Mouse (Mus musculus) thymus, adult 18-20 months (tissue): ENCODE results near the gene Cpped1.

Experiments
- DNase-seq, 2 experiments: peaks; one replicate each; pipeline ENCODE4 v3.0.0; 2022; ENCODE audit warnings: mixed read lengths in 2 of 2

Gene Cpped1

GRCm38 (mm10) chr16:11909035-11909591 lies at the start of gene Cpped1:
TSS of gene Cpped1 (minus strand) at chr16:11909445.
- peak; percentile 76 to 79 for DNase-seq

- no peak for DNase-seq
These were observed 31.2 kb upstream of the Cpped1 start for GRCm38 (mm10) chr16:11940477-11940876.

- no peak for DNase-seq
These were observed 1.6 kb upstream of the Cpped1 start for GRCm38 (mm10) chr16:11910801-11911200.

- DNase-seq, result no peak
These were observed 572 bp upstream of the Cpped1 start for GRCm38 (mm10) chr16:11909817-11910216.

GRCm38 (mm10) chr16:11908461-11909014 lies 707 bp downstream of the Cpped1 start:
- no peak for DNase-seq

- DNase-seq, result no peak
These were observed 1.4 kb downstream of the Cpped1 start for GRCm38 (mm10) chr16:11907816-11908215.

GRCm38 (mm10) chr16:11906906-11907305 lies 2.3 kb downstream of the Cpped1 start:
- DNase-seq, result no peak

- no peak for DNase-seq
These were observed 4.0 kb downstream of the Cpped1 start for GRCm38 (mm10) chr16:11905216-11905615.

- no peak for DNase-seq
These were observed 7.2 kb downstream of the Cpped1 start for GRCm38 (mm10) chr16:11902007-11902406.

GRCm38 (mm10) chr16:11900341-11900740 lies 8.9 kb downstream of the Cpped1 start:
- no peak for DNase-seq

- no peak for DNase-seq
These were observed 12.8 kb downstream of the Cpped1 start for GRCm38 (mm10) chr16:11896411-11896810.

- no peak for DNase-seq
These were observed 14.4 kb downstream of the Cpped1 start for GRCm38 (mm10) chr16:11894877-11895276.

- DNase-seq, result no peak
These were observed 19.1 kb downstream of the Cpped1 start for GRCm38 (mm10) chr16:11890186-11890585.

GRCm38 (mm10) chr16:11889741-11890140 lies 19.5 kb downstream of the Cpped1 start:
- DNase-seq, result no peak

- DNase-seq, result no peak
These were observed 27.4 kb downstream of the Cpped1 start for GRCm38 (mm10) chr16:11881795-11882194.

GRCm38 (mm10) chr16:11880461-11880860 lies 28.8 kb downstream of the Cpped1 start:
- no peak for DNase-seq

- no peak for DNase-seq
These were observed 30.0 kb downstream of the Cpped1 start for GRCm38 (mm10) chr16:11879196-11879595.

GRCm38 (mm10) chr16:11875227-11875626 lies 34.0 kb downstream of the Cpped1 start:
- DNase-seq, result no peak

- no peak for DNase-seq
These were observed 36.0 kb downstream of the Cpped1 start for GRCm38 (mm10) chr16:11873292-11873691.

GRCm38 (mm10) chr16:11868486-11868885 lies 40.8 kb downstream of the Cpped1 start:
- no peak for DNase-seq

- DNase-seq, result no peak
These were observed 56.3 kb downstream of the Cpped1 start for GRCm38 (mm10) chr16:11852716-11853605.

- no peak for DNase-seq
These were observed 60.1 kb downstream of the Cpped1 start for GRCm38 (mm10) chr16:11848990-11849658.

- DNase-seq, result no peak
These were observed 63.9 kb downstream of the Cpped1 start for GRCm38 (mm10) chr16:11845309-11845708.
